Mouse (Mus musculus) Patski (cell line): Measurements from ENCODE around the gene Mast1. TPM values are rescaled to one million over a fixed set of nuclear protein-coding genes. Genes with fewer than 3 reads are reported as not detected.

Source experiments
- ATAC-seq: fragments of 100-300 bp; one replicate; pipeline ENCODE4 v1.8.0; 2021
- CTCF ChIA-PET: fragments of 350-600 bp; sonication (Branson Sonifier 250); formaldehyde crosslinking; loops from one replicate; lab custom pipeline; 2022; ENCODE audit warnings: inconsistent platforms; lab: Charles Lee
- POLR2A ChIA-PET: fragments of 350-600 bp; sonication (Branson Sonifier 250); formaldehyde crosslinking; loops from one replicate; lab custom pipeline; 2022; ENCODE audit warnings: antibody characterized with exemption, inconsistent platforms; lab: Charles Lee
- DNase-seq: peaks from one replicate; pipeline ENCODE4 v3.0.0-alpha.2; 2011; ENCODE audit warnings: low read depth, low spot score
- H3K27me3 ChIP-seq: fragments of 371-371 bp; one replicate; pipeline ENCODE4 v1.5.1; 2021
- CTCF ChIP-seq: fragments of 100-300 bp; IDR thresholded peaks from one replicate; pipeline ENCODE4 v1.5.1; 2021
- in situ Hi-C: fragments of 300-500 bp; cut with MboI; formaldehyde crosslinking; loops from 3 replicates; pipeline ENCODE4 v1.11.1; 2018; ENCODE audit warnings: low pct_unique_long_range_greater_than_20kb, mixed read lengths
- polyA plus RNA-seq: library from polyadenylated mRNA; unstranded; gene quantifications from one replicate; pipeline ENCODE4 v1.2.3, GENCODE M21; 2021

The Mast1 gene
- polyA plus RNA-seq, result 0.60 TPM

DNA sequence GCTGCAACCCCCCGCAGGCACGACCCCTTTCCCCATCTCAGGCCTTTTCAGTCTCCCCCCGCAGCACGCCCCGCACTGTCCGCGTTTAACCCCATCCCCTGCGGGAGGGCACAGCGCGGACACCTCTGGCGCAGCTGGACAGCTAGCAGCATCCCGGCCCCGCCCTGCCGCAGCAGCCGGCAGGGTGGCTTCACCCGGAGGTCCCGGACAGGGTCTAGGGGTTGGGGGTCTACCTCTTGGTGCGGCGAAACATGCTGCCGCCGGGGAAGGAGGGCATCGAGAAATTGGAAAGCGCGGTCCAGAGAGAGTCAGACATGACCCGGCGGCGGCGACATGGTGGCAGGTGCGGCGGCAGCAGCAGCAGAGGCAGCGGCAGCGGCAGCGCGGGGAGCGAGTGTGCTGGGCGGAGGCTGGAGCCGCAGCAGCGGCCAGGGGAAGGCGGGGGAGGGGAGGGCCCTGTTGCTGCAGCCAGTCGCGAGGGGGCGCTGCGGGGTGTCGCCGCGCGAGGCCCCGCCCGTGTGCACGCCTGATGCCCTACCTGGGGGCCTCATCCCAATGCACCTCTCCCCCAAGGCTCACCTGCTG is at the start of gene Mast1:
Mast1 (minus strand) TSS at position 398 of the 585 bp plus-strand sequence.
- DNase-seq (no peak), ATAC-seq (peak; percentile 60)
- peak; percentile 99 for TF ChIP-seq CTCF
- peaks cover 56% of the 10 kb centered on the region for H3K27me3 ChIP-seq
- CTCF ChIA-PET, result no interaction called here
- in situ Hi-C loops, result no loop called here
- POLR2A ChIA-PET, result no interaction called here

DNA sequence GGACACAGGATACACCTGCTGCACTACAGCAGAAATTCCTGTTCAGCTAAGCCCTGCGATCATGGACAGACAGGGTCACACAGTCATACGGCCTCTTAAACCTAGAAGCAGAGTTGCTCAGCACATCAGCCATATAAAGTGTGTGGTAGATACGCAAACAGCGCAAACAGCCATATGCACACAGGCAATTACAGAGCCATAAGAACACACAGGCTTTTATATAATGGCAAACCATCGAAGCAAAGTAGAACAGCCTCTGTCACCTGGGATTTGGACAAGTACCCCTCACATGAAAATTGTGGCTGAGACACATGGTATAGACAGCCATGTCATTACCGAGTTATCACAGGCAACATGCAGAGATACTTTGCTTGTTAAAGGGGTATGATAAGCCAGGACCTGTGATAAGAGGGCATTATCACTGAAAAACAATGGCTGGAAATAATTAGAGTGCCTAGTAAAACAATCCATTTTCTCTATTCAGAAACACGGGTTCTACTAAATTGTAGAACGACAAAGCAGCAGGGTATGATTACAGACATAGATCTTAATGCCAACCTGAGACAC is 49.3 kb upstream of the Mast1 start:
- in situ Hi-C loops, result loop anchor here (10.0 kb wide), 2 partner anchors 322 to 782 kb away; partner anchors contain the start of gene Ier2
- CTCF ChIA-PET, result interaction anchor here (8.7 kb wide), 1 partner anchor 11 kb away, joined by 351 read pairs; the partner anchor contains the start of genes Gm49661, Junb, Prdx2 and Rnaseh2a
- ATAC-seq (no peak), DNase-seq (no peak)
- POLR2A ChIA-PET, result interaction anchor here (10.0 kb wide), 1 partner anchor 10 kb away, joined by 225 read pairs; the partner anchor contains the start of gene Junb
- no peaks in the 10 kb centered on the region for H3K27me3 ChIP-seq
- TF ChIP-seq CTCF, result no peak

DNA sequence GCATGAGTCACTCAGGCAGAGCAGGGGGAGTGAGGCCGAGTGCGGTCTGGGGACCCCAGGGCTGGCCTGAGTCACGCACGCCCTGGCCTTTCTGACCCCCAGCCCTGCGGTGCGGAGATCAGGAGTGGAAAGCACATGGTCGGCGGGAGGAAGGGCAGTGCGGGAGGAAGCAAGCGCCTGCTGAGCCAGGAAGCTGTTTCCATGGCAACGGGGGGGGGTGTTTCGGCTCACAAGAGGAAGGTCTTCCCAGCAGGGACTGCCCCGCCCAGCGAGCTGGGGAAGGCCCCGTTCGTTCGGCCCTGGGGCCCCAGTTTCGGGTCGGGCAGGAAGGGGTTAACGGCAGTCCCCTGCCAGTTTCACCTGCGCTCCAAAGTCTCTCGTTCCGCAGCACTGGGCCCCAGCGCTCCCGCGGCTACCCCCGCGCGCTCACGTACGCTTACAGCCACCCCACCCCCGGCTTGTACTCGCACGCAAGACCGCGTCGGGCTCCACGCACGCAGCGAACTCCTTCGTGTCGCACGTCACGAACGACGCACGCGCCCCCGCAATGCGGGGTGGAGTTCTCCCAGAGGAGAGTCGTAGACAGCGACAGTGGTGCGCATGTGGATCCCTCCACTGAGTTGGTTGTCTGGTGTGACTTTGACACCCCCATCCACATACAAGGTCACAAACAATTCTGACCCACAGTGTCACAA is 48.7 kb upstream of the Mast1 start:
- DNase-seq (no peak), ATAC-seq (peak; percentile 11)
- no peaks in the 10 kb centered on the region for H3K27me3 ChIP-seq
- POLR2A ChIA-PET, result interaction anchor here (1.0 to 10.0 kb wide), 2 partner anchors 9 to 18 kb away, joined by 3 to 225 read pairs; partner anchors contain the start of gene Junb
- CTCF ChIA-PET, result interaction anchor here (2.8 to 8.7 kb wide), 2 partner anchors 10 to 11 kb away, joined by 24 to 351 read pairs; partner anchors contain the start of genes Gm49661, Junb, Prdx2 and Rnaseh2a
- no peak for TF ChIP-seq CTCF
- in situ Hi-C loops, result loop anchor here (10.0 kb wide), 2 partner anchors 321 to 781 kb away; partner anchors contain the start of gene Ier2

DNA sequence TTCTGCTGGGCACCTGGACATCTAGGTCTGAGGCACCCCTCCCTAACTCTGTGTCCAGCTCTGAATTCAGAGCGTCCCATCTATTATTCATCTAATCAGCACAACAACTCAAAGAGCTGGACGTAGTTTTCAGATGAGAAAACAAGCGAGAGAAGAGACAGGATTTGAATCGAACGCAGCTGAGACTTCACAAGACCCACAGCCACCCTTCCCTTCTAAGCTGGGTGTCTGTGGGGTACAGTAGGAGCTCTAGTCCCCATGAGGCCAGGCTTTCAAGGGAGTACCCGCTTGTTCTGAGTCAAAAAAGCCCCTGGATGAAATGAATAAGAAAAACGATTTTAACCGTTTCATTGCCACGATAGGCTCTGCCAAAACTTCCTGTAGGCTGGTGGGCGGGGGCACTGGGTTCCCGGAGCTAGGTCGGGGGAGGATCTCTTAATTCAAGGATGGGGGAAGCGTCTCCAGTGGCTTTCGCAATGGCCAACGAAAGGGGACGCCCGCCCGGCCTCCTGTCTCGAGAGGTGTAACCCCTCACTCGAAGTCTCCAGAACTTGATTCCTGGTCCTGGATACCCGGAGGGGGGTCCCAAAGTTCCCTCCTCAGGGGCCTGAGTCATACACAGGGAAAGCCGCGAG is 48.0 kb upstream of the Mast1 start:
- DNase-seq (no peak), ATAC-seq (no peak)
- CTCF ChIA-PET, result interaction anchor here (2.8 kb wide), 1 partner anchor 9 kb away, joined by 24 read pairs; no protein-coding TSS in a partner anchor

DNA sequence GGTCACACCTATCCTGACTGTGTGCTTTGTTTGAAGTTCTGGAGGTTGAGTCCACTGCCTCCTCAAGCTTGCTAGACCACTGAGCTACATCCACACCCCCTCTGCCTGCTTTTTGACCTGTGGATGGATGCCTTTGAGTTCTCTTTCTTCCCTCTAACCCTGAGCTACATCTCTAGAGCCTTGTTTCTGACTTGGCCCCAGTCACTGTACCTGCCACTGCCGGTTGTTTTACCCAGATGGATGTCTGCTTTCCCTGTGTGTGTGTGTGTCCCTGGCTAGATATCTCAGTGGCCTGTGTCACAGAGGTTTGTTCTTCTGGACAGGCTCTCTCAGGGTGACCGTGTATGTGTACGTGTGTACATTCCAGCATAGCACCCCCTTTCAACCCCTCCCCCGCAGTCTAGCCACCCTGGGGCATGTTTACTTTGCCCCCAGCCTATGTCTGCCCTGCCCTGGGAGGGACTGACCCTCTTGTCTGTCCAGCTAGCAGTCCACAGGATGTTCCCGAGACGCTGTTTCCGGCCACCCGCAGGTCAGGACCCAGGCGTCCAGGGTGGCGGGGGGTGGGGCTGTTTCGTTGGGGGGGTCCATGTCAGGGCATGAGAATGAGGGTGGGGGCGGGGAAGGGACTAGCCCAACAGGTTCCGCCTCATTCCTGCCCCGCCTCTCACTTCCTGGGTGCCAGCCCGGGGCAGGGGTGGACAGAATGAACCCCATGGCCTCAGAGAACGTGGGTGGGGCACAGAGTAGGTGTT is 47.3 kb upstream of the Mast1 start:
- DNase-seq (no peak), ATAC-seq (no peak)
- H3K27me3 ChIP-seq, result no peaks in the 10 kb centered on the region
- ChIA-PET CTCF (interaction anchor here (2.8 kb wide), 1 partner anchor 9 kb away, joined by 24 read pairs; no protein-coding TSS in a partner anchor), POLR2A (interaction anchor here (1.0 to 10.0 kb wide), 2 partner anchors 8 to 17 kb away, joined by 3 to 225 read pairs; partner anchors contain the start of gene Junb)
- TF ChIP-seq CTCF, result no peak
- in situ Hi-C loops, result loop anchor here (10.0 kb wide), 2 partner anchors 320 to 780 kb away; partner anchors contain the start of gene Ier2

More for the DNA sequence above, 48.0 kb upstream of the Mast1 start:
- no peaks in the 10 kb centered on the region for H3K27me3 ChIP-seq
- TF ChIP-seq CTCF, result no peak
- POLR2A ChIA-PET, result interaction anchor here (1.0 to 10.0 kb wide), 2 partner anchors 8 to 18 kb away, joined by 3 to 225 read pairs; partner anchors contain the start of gene Junb
- in situ Hi-C loops, result loop anchor here (10.0 kb wide), 2 partner anchors 320 to 780 kb away; partner anchors contain the start of gene Ier2

DNA sequence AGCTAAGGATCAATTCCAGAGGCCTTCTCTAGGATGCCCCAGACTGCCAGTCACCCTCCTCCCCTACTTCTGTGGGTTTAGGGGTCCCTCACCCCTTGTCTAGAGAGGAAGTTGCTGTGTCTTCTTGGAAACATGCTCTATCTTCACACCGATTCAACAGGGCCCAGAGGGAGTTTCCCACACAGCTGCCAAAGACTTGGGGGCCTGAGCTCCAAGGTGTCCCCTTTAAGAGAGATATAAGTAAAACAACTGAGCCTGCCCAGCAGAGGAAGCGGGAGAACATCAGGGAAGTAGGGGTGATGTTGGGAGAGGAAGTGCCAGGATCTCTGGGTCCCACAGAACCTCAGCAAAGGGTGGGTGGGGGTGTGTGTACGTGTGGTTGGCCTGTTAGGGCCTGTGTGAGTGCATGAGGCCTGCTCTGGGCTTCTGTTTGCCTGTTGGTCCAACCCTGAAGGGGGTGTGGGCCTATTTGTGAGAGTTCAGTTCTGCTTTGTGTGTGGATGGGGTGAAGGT is 45.4 kb upstream of the Mast1 start:
- ATAC-seq, result no peak
- in situ Hi-C loops, result loop anchor here (10.0 kb wide), 2 partner anchors 318 to 778 kb away; partner anchors contain the start of gene Ier2
- TF ChIP-seq CTCF, result no peak
- DNase-seq, result no peak
- ChIA-PET POLR2A (no interaction called here), CTCF (no interaction called here)
- no peaks in the 10 kb centered on the region for H3K27me3 ChIP-seq

DNA sequence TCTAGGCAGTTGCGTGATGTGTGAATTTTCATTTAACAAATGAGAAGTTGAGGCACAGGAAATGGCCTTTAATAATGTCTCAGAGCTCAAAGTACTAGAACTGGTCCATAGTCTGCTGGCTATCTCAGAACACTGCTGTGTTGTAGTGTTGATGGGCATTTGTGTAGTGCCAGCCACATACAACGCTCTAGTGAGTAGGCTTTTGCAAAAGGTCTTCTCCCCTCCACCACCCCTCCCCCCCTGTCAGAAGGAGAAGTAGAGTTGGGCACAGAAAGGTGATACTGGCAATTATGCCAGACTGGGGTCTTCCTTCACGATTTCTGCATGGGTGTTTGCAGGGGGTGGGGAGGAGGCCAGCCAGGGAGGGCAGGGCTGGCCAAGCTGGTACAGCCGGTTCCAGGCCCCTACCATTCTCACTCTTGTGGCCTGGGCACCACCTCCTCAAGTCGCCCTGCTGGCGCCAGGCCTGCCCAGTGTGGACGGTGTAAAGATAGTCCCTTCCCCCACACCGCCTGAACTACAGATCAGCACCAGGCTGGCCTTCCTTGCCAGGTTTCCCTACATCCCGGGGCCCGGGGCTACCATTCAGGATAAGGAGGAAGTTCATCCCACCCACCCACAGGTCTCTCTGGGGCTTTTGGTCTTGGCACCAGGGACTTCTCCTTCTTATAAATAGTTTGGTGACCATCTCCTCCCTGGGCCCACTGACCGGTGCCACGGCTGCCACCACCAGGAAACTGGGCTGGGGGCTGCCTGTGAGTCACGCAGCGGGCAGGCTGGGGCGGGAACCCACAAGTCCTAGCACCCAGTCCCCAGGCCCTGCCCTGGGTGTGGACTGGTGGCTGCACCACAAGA is 44.7 kb upstream of the Mast1 start:
- POLR2A ChIA-PET, result interaction anchor here (2.0 to 9.8 kb wide), 3 partner anchors 6 to 89 kb away, joined by 5 to 225 read pairs (median 15); partner anchors contain the start of genes Dhps, Gm49661, Hook2 and Prdx2
- CTCF ChIA-PET, result interaction anchor here (13.4 kb wide), 1 partner anchor 9 kb away, joined by 351 read pairs; the partner anchor contains the start of gene Hook2
- ATAC-seq (no peak), DNase-seq (no peak)
- H3K27me3 ChIP-seq, result no peaks in the 10 kb centered on the region
- in situ Hi-C loops, result loop anchor here (10.0 kb wide), 2 partner anchors 317 to 777 kb away; partner anchors contain the start of gene Ier2
- TF ChIP-seq CTCF, result no peak
